Mouse (Mus musculus): Measurements from ENCODE around the gene 6430548M08Rik. TPM values are rescaled to one million over a fixed set of nuclear protein-coding genes. Genes with fewer than 3 reads are reported as not detected.

Gene 6430548M08Rik
- polyA plus RNA-seq (2014; fragmentation: Nextera tagmentation; extraction: Ambion mirVana), result 20.4 and 30.1 TPM in 2 replicates

DNA sequence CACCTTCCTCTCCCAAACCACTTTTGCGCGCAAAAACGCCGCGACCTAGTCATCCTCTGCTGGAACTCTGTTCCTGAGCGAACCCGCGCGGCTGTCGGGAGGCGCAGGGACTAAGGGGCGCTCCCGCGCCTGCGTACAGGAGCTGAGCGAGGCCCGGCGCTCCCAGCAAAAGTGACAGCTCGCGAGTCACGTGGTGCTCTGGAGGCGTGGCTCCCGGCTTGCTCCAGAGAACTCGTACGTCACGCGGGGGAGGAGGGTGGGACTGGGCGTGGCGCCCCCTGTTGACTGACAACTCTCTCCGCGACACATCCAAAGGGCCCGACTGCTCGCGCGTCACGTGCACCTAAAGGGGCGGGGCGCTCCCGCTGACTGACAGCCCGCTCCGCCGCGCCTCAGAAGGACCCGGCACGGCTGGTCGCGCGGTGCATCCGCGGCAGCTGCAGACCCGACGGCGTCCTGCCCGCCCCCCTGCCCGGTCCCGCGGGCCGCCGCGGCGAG is at the start of gene 6430548M08Rik:
TSS of gene 6430548M08Rik (plus strand) at position 395 of the 498 bp plus-strand sequence.
- H3K4me2 ChIP-seq (ENCODE audit: low read length), result peak within 1 kb of the TSS; percentile 87
- peak; percentile 97 for ATAC-seq
- H3K36me3 ChIP-seq (ENCODE audit: control insufficient read depth, insufficient read depth, low read length), result no peaks in the 10 kb centered on the region
- H3K9ac ChIP-seq (ENCODE audit: low read length), result peak within 1 kb of the TSS; percentile 75
- WGBS, result under 1% methylated on average over 56 of the region's 61 CpGs
- H3K9me3 ChIP-seq (replicated peaks; ENCODE audit: control insufficient read depth, low read length), result no peaks in the 10 kb centered on the region
- peak; percentile 100 for DNase-seq (ENCODE audit: low spot score)
- H3K27ac ChIP-seq (ENCODE audit: low read depth, low read length), result peak within 1 kb of the TSS; percentile 88
- H3K4me1 ChIP-seq (ENCODE audit: control insufficient read depth, insufficient read depth, low read length), result peaks cover 11% of the 10 kb centered on the region
- H3K27me3 ChIP-seq (replicated peaks; ENCODE audit: control insufficient read depth, insufficient read depth, low read length), result peaks cover 11% of the 10 kb centered on the region
- peak within 1 kb of the TSS; percentile 72 for H3K4me3 ChIP-seq (ENCODE audit: low read depth, low read length)

DNA sequence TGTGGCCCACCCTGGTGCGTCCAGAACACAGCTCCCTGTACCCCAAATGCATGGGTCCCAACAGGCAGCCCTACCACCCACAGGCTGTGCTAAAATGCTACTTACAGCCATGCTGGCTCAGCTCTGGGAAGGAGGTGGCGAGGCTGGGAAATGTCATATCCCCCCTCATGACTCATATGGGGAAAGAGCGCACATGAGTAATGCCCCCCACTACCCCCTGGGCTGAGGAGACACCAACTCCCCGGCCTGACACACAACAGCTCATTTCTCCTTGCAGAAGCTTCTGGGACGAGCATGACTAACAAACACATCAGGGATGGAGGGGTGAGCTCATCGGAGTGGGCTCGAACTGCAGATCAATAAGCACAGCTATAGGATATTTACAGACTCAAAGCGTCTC is 48.3 kb upstream of the 6430548M08Rik start:
- Histone ChIP-seq H3K4me3 (ENCODE audit: low read depth, low read length) (no peak overlapping the region), H3K9me3 (replicated peaks; ENCODE audit: control insufficient read depth, low read length) (no peaks in the 10 kb centered on the region), H3K27ac (ENCODE audit: low read depth, low read length) (no peak overlapping the region), H3K27me3 (replicated peaks; ENCODE audit: control insufficient read depth, insufficient read depth, low read length) (no peaks in the 10 kb centered on the region), H3K4me2 (ENCODE audit: low read length) (no peak overlapping the region), H3K36me3 (ENCODE audit: control insufficient read depth, insufficient read depth, low read length) (no peaks in the 10 kb centered on the region), H3K4me1 (ENCODE audit: control insufficient read depth, insufficient read depth, low read length) (no peaks in the 10 kb centered on the region), H3K9ac (ENCODE audit: low read length) (no peak overlapping the region)
- 90% methylated on average over 8 of the region's 8 CpGs for WGBS
- DNase-seq (ENCODE audit: low spot score), result no peak
- no peak for ATAC-seq

DNA sequence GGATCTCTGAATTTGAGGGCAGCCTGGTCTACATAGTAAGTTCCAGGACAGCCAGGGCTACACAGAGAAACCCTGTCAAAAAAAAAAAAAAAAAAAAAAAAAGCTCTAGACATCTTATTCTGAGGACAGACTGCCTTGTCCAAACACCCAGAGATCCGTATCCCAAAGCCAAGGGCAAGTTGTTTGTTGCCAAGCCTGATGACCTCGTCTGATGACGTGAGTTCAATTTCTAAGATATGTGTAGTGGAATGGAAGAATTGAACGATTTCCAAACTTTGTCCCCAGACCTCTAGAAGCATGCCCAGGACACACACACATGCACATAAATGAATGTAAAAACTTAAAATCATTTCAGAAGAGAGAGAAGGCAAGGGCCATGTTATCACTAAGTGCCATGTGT is 47.7 kb upstream of the 6430548M08Rik start:
- 81% methylated on average over 4 of the region's 4 CpGs for WGBS
- Histone ChIP-seq H3K9ac (ENCODE audit: low read length) (no peak overlapping the region), H3K27me3 (replicated peaks; ENCODE audit: control insufficient read depth, insufficient read depth, low read length) (no peaks in the 10 kb centered on the region), H3K9me3 (replicated peaks; ENCODE audit: control insufficient read depth, low read length) (no peaks in the 10 kb centered on the region), H3K27ac (ENCODE audit: low read depth, low read length) (no peak overlapping the region), H3K36me3 (ENCODE audit: control insufficient read depth, insufficient read depth, low read length) (no peaks in the 10 kb centered on the region), H3K4me2 (ENCODE audit: low read length) (no peak overlapping the region), H3K4me1 (ENCODE audit: control insufficient read depth, insufficient read depth, low read length) (no peaks in the 10 kb centered on the region), H3K4me3 (ENCODE audit: low read depth, low read length) (no peak overlapping the region)
- ATAC-seq, result no peak
- no peak for DNase-seq (ENCODE audit: low spot score)

DNA sequence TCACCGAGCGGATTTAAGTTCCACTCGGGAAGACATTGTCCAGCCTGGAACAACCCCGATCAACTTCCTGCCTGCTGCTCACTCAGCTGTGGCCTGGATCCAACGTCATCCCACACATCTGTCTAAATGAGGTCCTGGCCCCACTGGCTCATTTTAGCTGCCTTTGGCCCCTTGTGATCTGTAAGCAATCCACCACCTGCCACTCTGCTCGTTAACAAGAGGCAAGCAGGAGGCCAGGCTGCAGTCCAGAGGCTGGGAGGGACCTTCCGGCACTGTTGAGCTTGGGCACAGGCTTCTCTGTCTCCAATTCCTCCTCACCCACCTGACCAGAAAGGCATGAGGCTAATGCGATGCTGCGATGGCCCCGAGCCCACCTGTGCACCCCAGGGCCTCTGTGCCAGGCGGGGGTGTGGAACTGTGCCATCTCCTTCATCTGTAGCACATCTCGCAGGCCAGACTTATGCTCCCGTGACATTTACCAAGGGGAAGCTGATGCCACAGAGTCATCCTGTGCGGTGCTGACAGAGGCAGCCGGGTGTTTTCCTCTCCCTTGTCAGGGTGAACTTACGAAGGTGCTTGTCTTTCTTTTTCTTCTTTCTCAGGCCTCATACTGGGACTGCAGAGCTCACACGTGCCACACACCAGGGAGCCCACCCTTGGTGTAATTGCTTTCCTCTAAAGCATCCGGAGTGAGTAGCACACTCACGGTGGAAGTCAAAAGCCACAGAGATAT is 45.9 kb upstream of the 6430548M08Rik start:
- ATAC-seq, result no peak
- no peak overlapping the region for H3K4me2 ChIP-seq (ENCODE audit: low read length)
- H3K4me3 ChIP-seq (ENCODE audit: low read depth, low read length), result no peak overlapping the region
- no peaks in the 10 kb centered on the region for H3K9me3 ChIP-seq (replicated peaks; ENCODE audit: control insufficient read depth, low read length)
- 58% methylated on average over 19 of the region's 19 CpGs for WGBS
- H3K9ac ChIP-seq (ENCODE audit: low read length), result no peak overlapping the region
- no peaks in the 10 kb centered on the region for H3K27me3 ChIP-seq (replicated peaks; ENCODE audit: control insufficient read depth, insufficient read depth, low read length)
- H3K36me3 ChIP-seq (ENCODE audit: control insufficient read depth, insufficient read depth, low read length), result no peaks in the 10 kb centered on the region
- no peaks in the 10 kb centered on the region for H3K4me1 ChIP-seq (ENCODE audit: control insufficient read depth, insufficient read depth, low read length)
- no peak overlapping the region for H3K27ac ChIP-seq (ENCODE audit: low read depth, low read length)
- DNase-seq (ENCODE audit: low spot score), result no peak

DNA sequence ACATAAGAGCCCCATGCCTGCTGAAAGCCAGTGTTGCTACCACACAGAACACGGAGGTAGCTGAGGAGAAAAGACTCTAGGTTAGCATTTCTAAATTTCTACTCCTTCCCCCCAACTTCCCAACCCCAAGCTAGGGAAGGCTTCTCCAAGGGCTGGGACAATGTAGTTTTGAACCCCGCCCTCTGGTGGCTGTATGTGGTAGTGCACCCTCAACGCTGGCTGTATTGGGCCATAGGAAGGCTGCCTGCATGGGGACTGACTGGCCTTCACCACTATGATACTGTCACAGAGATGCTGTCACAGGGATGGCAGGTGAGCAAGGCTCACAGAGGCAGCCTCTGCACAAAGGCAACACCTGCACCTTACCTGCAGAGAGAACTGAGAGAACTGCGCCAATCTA is 42.3 kb upstream of the 6430548M08Rik start:
- H3K27ac ChIP-seq (ENCODE audit: low read depth, low read length), result no peak overlapping the region
- no peaks in the 10 kb centered on the region for H3K9me3 ChIP-seq (replicated peaks; ENCODE audit: control insufficient read depth, low read length)
- H3K4me1 ChIP-seq (ENCODE audit: control insufficient read depth, insufficient read depth, low read length), result no peaks in the 10 kb centered on the region
- 25% methylated on average over 4 of the region's 4 CpGs for WGBS
- ATAC-seq, result peak; percentile 75
- no peak overlapping the region for H3K9ac ChIP-seq (ENCODE audit: low read length)
- H3K36me3 ChIP-seq (ENCODE audit: control insufficient read depth, insufficient read depth, low read length), result no peaks in the 10 kb centered on the region
- peak; percentile 82 for DNase-seq (ENCODE audit: low spot score)
- H3K27me3 ChIP-seq (replicated peaks; ENCODE audit: control insufficient read depth, insufficient read depth, low read length), result no peaks in the 10 kb centered on the region
- no peak overlapping the region for H3K4me3 ChIP-seq (ENCODE audit: low read depth, low read length)
- no peak overlapping the region for H3K4me2 ChIP-seq (ENCODE audit: low read length)

DNA sequence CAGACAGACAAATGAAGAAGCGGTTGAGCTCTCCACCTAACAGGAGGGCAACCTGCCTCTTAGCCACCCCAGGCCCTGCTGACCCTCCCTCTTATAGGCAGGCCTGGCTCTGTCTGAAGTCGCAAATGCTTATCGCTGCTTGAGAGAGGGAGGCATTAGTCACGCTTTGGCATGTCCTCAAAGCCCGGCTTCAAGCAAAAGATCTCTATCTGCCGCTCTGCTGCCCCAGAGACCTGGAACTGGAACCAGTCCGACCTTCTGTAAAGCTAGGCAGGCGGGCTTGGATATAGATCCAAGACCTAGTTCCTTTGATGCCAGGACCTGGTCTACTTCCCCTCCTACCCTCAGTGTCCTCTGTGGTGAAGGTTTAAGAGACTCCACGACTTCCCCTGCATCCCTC is 41.7 kb upstream of the 6430548M08Rik start:
- no peak for ATAC-seq
- no peak for DNase-seq (ENCODE audit: low spot score)
- H3K4me2 ChIP-seq (ENCODE audit: low read length), result no peak overlapping the region
- 87% methylated on average over 9 of the region's 9 CpGs for WGBS
- no peaks in the 10 kb centered on the region for H3K27me3 ChIP-seq (replicated peaks; ENCODE audit: control insufficient read depth, insufficient read depth, low read length)
- no peaks in the 10 kb centered on the region for H3K4me1 ChIP-seq (ENCODE audit: control insufficient read depth, insufficient read depth, low read length)
- no peak overlapping the region for H3K9ac ChIP-seq (ENCODE audit: low read length)
- no peaks in the 10 kb centered on the region for H3K36me3 ChIP-seq (ENCODE audit: control insufficient read depth, insufficient read depth, low read length)
- H3K4me3 ChIP-seq (ENCODE audit: low read depth, low read length), result no peak overlapping the region
- no peaks in the 10 kb centered on the region for H3K9me3 ChIP-seq (replicated peaks; ENCODE audit: control insufficient read depth, low read length)
- H3K27ac ChIP-seq (ENCODE audit: low read depth, low read length), result no peak overlapping the region

DNA sequence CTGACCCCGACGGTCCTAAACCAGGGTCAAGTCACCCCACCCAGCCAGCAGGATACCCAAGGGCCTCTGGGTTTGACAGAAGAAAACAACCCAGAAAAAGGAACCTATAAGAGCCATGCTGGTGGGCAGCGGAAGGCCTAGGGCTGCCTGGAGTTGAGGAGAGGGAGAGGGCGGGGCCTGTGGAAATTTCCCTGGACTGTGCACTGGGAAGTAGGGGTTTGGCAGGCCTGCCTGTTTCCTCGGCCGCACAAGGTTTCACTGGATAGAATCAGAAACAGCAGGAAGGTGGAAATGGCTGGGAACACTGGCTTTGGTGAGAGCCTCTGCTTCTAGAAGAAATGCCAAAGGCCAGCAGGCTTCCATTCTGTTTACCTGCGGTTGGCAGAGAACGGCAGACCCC is 41.1 kb upstream of the 6430548M08Rik start:
- ATAC-seq (no peak), DNase-seq (ENCODE audit: low spot score) (no peak)
- 84% methylated on average over 8 of the region's 8 CpGs for WGBS
- Histone ChIP-seq H3K27me3 (replicated peaks; ENCODE audit: control insufficient read depth, insufficient read depth, low read length) (no peaks in the 10 kb centered on the region), H3K9me3 (replicated peaks; ENCODE audit: control insufficient read depth, low read length) (no peaks in the 10 kb centered on the region), H3K9ac (ENCODE audit: low read length) (no peak overlapping the region), H3K4me1 (ENCODE audit: control insufficient read depth, insufficient read depth, low read length) (no peaks in the 10 kb centered on the region), H3K4me3 (ENCODE audit: low read depth, low read length) (no peak overlapping the region), H3K4me2 (ENCODE audit: low read length) (no peak overlapping the region), H3K36me3 (ENCODE audit: control insufficient read depth, insufficient read depth, low read length) (no peaks in the 10 kb centered on the region), H3K27ac (ENCODE audit: low read depth, low read length) (no peak overlapping the region)

DNA sequence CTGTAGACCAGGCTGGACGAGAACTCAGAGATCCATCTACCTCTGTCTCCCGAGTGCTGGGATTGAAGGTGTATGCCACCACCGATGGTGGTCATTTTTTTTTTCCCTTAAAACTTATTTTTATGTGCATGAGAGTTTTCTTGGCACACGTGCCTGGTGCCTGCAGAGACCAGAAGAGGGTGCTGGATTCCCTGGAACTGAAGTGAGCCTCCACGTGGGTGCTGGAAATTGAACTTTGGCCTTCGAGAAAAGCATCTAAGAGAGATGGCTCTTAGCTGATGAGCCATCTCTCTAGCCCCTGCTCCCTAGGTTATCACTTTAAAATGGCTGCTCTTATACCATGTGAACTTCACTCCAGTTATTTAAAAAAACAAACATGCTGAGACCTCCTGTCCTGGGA is 39.4 kb upstream of the 6430548M08Rik start:
- no peaks in the 10 kb centered on the region for H3K4me1 ChIP-seq (ENCODE audit: control insufficient read depth, insufficient read depth, low read length)
- H3K36me3 ChIP-seq (ENCODE audit: control insufficient read depth, insufficient read depth, low read length), result no peaks in the 10 kb centered on the region
- no peak overlapping the region for H3K4me2 ChIP-seq (ENCODE audit: low read length)
- H3K9ac ChIP-seq (ENCODE audit: low read length), result no peak overlapping the region
- no peak overlapping the region for H3K27ac ChIP-seq (ENCODE audit: low read depth, low read length)
- no peaks in the 10 kb centered on the region for H3K27me3 ChIP-seq (replicated peaks; ENCODE audit: control insufficient read depth, insufficient read depth, low read length)
- DNase-seq (ENCODE audit: low spot score) (no peak), ATAC-seq (no peak)
- H3K4me3 ChIP-seq (ENCODE audit: low read depth, low read length), result no peak overlapping the region
- 74% methylated on average over 6 of the region's 6 CpGs for WGBS
- no peaks in the 10 kb centered on the region for H3K9me3 ChIP-seq (replicated peaks; ENCODE audit: control insufficient read depth, low read length)

DNA sequence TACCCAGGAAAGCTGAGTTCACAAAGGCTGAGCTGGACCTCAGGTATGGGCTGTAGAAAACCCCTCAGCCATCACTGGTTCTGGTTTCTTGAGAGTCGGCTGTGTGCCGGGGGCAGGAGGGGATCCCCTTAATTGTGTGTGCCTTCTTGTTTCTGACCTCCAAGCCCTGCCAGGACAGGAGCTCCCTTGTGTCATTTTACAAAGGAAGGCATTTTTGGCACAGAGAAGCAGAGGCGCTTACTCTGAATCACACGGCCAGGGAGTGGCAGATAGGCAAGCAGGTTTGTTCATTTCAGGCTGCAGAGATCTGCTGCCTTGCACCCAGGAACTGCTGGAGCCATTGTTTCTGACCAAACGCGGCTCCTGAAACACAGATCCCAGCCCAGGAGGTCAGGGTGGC is 38.6 kb upstream of the 6430548M08Rik start:
- Histone ChIP-seq H3K4me2 (ENCODE audit: low read length) (no peak overlapping the region), H3K27me3 (replicated peaks; ENCODE audit: control insufficient read depth, insufficient read depth, low read length) (no peaks in the 10 kb centered on the region), H3K9me3 (replicated peaks; ENCODE audit: control insufficient read depth, low read length) (no peaks in the 10 kb centered on the region), H3K4me3 (ENCODE audit: low read depth, low read length) (no peak overlapping the region), H3K36me3 (ENCODE audit: control insufficient read depth, insufficient read depth, low read length) (no peaks in the 10 kb centered on the region), H3K27ac (ENCODE audit: low read depth, low read length) (no peak overlapping the region), H3K9ac (ENCODE audit: low read length) (no peak overlapping the region), H3K4me1 (ENCODE audit: control insufficient read depth, insufficient read depth, low read length) (no peaks in the 10 kb centered on the region)
- DNase-seq (ENCODE audit: low spot score), result no peak
- ATAC-seq, result no peak
- whole genome bisulfite sequencing, result 31% methylated on average over 6 of the region's 6 CpGs

Measured in forebrain, embryonic 14.5 days (tissue).